Mouse (Mus musculus): ENCODE results near the gene Trp53. TPM values are rescaled to one million over a fixed set of nuclear protein-coding genes. Genes with fewer than 3 reads are reported as not detected.
A peak's percentile ranks its signal among the peaks of the same experiment; 100 is the strongest.
"Not testable (repeated sequence)": the region's sequence is repeated elsewhere in the genome, so short reads cannot be mapped to it uniquely, and the experiment has no call there.

Trp53 gene
- polyA plus RNA-seq, 1 experiment from 2014 or later, result 166 TPM

GRCm38 (mm10) chr11:69606491-69606795, 26.3 kb downstream of the Trp53 start:
- Histone ChIP-seq H3K4me3 (peak overlapping the region; percentile 76), H3K27me3 (ENCODE audit: insufficient read depth, poor library complexity, severe bottlenecking) (peaks cover 29% of the 10 kb centered on the region), H3K36me3 (no peaks in the 10 kb centered on the region), H3K27ac (peak overlapping the region; percentile 71), H3K9me3 (no peaks in the 10 kb centered on the region), H3K4me1 (replicated peaks) (peaks cover 32% of the 10 kb centered on the region)
- 68% methylated on average over 2 of the region's 2 CpGs for WGBS
- no peak for DNase-seq (ENCODE audit: low spot score)

GRCm38 (mm10) chr11:69606832-69607231, 26.7 kb downstream of the Trp53 start:
- Histone ChIP-seq H3K27ac (no peak overlapping the region), H3K27me3 (ENCODE audit: insufficient read depth, poor library complexity, severe bottlenecking) (peaks cover 29% of the 10 kb centered on the region), H3K9me3 (no peaks in the 10 kb centered on the region), H3K36me3 (no peaks in the 10 kb centered on the region), H3K4me3 (no peak overlapping the region; the same call in 1 of the 2 replicates), H3K4me1 (replicated peaks) (peaks cover 28% of the 10 kb centered on the region)
- DNase-seq (ENCODE audit: low spot score), result no peak
- WGBS, result 83% methylated on average over 2 of the region's 2 CpGs

GRCm38 (mm10) chr11:69608525-69608924, 28.4 kb downstream of the Trp53 start:
- H3K27ac ChIP-seq, result peak overlapping the region; percentile 24; the same call in 1 of the 2 replicates
- H3K4me3 ChIP-seq, result no peak overlapping the region
- WGBS, result 96% methylated on average over 3 of the region's 3 CpGs

GRCm38 (mm10) chr11:69609416-69609815, 29.3 kb downstream of the Trp53 start:
- DNase-seq (ENCODE audit: low spot score), result no peak
- 59% methylated on average over 7 of the region's 7 CpGs for WGBS
- H3K27me3 ChIP-seq (ENCODE audit: insufficient read depth, poor library complexity, severe bottlenecking), result peaks cover 11% of the 10 kb centered on the region
- no peaks in the 10 kb centered on the region for H3K9me3 ChIP-seq
- no peak overlapping the region for H3K27ac ChIP-seq
- no peaks in the 10 kb centered on the region for H3K36me3 ChIP-seq
- peaks cover 26% of the 10 kb centered on the region for H3K4me1 ChIP-seq (replicated peaks)
- no peak overlapping the region for H3K4me3 ChIP-seq

More at GRCm38 (mm10) chr11:69608525-69608924, 28.4 kb downstream of the Trp53 start:
- DNase-seq (ENCODE audit: low spot score), result no peak
- no peaks in the 10 kb centered on the region for H3K9me3 ChIP-seq
- peaks cover 31% of the 10 kb centered on the region for H3K4me1 ChIP-seq (replicated peaks)
- no peaks in the 10 kb centered on the region for H3K36me3 ChIP-seq
- H3K27me3 ChIP-seq (ENCODE audit: insufficient read depth, poor library complexity, severe bottlenecking), result peaks cover 20% of the 10 kb centered on the region

- WGBS, result 63% methylated on average over 4 of the region's 4 CpGs
- Histone ChIP-seq H3K4me1 (replicated peaks) (peaks cover 15% of the 10 kb centered on the region), H3K9me3 (no peaks in the 10 kb centered on the region), H3K27me3 (ENCODE audit: insufficient read depth, poor library complexity, severe bottlenecking) (peaks cover 13% of the 10 kb centered on the region; the same call in 1 of the 2 replicates), H3K36me3 (no peaks in the 10 kb centered on the region), H3K27ac (no peak overlapping the region), H3K4me3 (no peak overlapping the region)
- DNase-seq (ENCODE audit: low spot score), result no peak
These were observed 30.7 kb downstream of the Trp53 start for GRCm38 (mm10) chr11:69610899-69611298.

GRCm38 (mm10) chr11:69613553-69614256, 33.5 kb downstream of the Trp53 start:
- Histone ChIP-seq H3K27me3 (ENCODE audit: insufficient read depth, poor library complexity, severe bottlenecking) (peaks cover 17% of the 10 kb centered on the region; the same call in 1 of the 2 replicates), H3K9me3 (no peaks in the 10 kb centered on the region), H3K36me3 (no peaks in the 10 kb centered on the region), H3K27ac (peak overlapping the region; percentile 82), H3K4me1 (replicated peaks) (peaks cover 9% of the 10 kb centered on the region), H3K4me3 (peak overlapping the region; percentile 34)
- 9% methylated on average over 19 of the region's 19 CpGs for WGBS
- DNase-seq (ENCODE audit: low spot score), result peak; percentile 88

GRCm38 (mm10) chr11:69614257-69614588, 34.1 kb downstream of the Trp53 start:
- H3K4me3 ChIP-seq, result peak overlapping the region; percentile 34
- 48% methylated on average over 11 of the region's 11 CpGs for WGBS
- H3K36me3 ChIP-seq, result not testable (repeated sequence)

GRCm38 (mm10) chr11:69616781-69617180, 36.6 kb downstream of the Trp53 start:
- Histone ChIP-seq H3K36me3 (no peaks in the 10 kb centered on the region), H3K4me3 (no peak overlapping the region), H3K9me3 (no peaks in the 10 kb centered on the region), H3K27ac (no peak overlapping the region), H3K4me1 (replicated peaks) (peaks cover 14% of the 10 kb centered on the region), H3K27me3 (ENCODE audit: insufficient read depth, poor library complexity, severe bottlenecking) (peaks cover 17% of the 10 kb centered on the region; the same call in 1 of the 2 replicates)
- no peak for DNase-seq (ENCODE audit: low spot score)
- 55% methylated on average over 10 of the region's 10 CpGs for WGBS

More at GRCm38 (mm10) chr11:69614257-69614588, 34.1 kb downstream of the Trp53 start:
- not testable (repeated sequence) for DNase-seq (ENCODE audit: low spot score); H3K27ac ChIP-seq; H3K9me3 ChIP-seq; H3K4me1 ChIP-seq (replicated peaks)
- peaks cover 17% of the 10 kb centered on the region; the same call in 1 of the 2 replicates for H3K27me3 ChIP-seq (ENCODE audit: insufficient read depth, poor library complexity, severe bottlenecking)

- WGBS, result 73% methylated on average over 5 of the region's 5 CpGs
- no peak for DNase-seq (ENCODE audit: low spot score)
- no peak within 1 kb of the TSS for H3K27ac ChIP-seq
- H3K9me3 ChIP-seq, result no peaks in the 10 kb centered on the region
- H3K36me3 ChIP-seq, result no peaks in the 10 kb centered on the region
- H3K27me3 ChIP-seq (ENCODE audit: insufficient read depth, poor library complexity, severe bottlenecking), result peaks cover 17% of the 10 kb centered on the region; the same call in 1 of the 2 replicates
- peaks cover 24% of the 10 kb centered on the region for H3K4me1 ChIP-seq (replicated peaks)
- no peak within 1 kb of the TSS for H3K4me3 ChIP-seq
These were observed 37.6 kb downstream of the Trp53 start, which contains the start of gene Shbg for GRCm38 (mm10) chr11:69617805-69618204. Gene Shbg (minus strand): TSS chr11:69617905.

- Histone ChIP-seq H3K27me3 (ENCODE audit: insufficient read depth, poor library complexity, severe bottlenecking) (peaks cover 8% of the 10 kb centered on the region; the same call in 1 of the 2 replicates), H3K4me1 (replicated peaks) (peaks cover 22% of the 10 kb centered on the region), H3K4me3 (no peak overlapping the region), H3K36me3 (no peaks in the 10 kb centered on the region), H3K27ac (no peak overlapping the region), H3K9me3 (no peaks in the 10 kb centered on the region)
- 85% methylated on average over 7 of the region's 7 CpGs for WGBS
- DNase-seq (ENCODE audit: low spot score), result no peak
These were observed 40.4 kb downstream of the Trp53 start for GRCm38 (mm10) chr11:69620394-69621081.

GRCm38 (mm10) chr11:69621571-69622268, 41.6 kb downstream of the Trp53 start, which contains the start of gene Sat2:
Gene Sat2 (plus strand): TSS chr11:69622024.
- peak within 1 kb of the TSS; percentile 64 for H3K4me3 ChIP-seq
- H3K36me3 ChIP-seq, result no peaks in the 10 kb centered on the region
- H3K9me3 ChIP-seq, result no peaks in the 10 kb centered on the region
- DNase-seq (ENCODE audit: low spot score), result peak; percentile 87
- H3K27ac ChIP-seq, result peak within 1 kb of the TSS; percentile 94
- 1% methylated on average over 20 of the region's 20 CpGs for WGBS
- peaks cover 22% of the 10 kb centered on the region for H3K4me1 ChIP-seq (replicated peaks)
- no peaks in the 10 kb centered on the region for H3K27me3 ChIP-seq (ENCODE audit: insufficient read depth, poor library complexity, severe bottlenecking)

- Histone ChIP-seq H3K9me3 (no peaks in the 10 kb centered on the region), H3K4me1 (replicated peaks) (peaks cover 22% of the 10 kb centered on the region), H3K36me3 (no peaks in the 10 kb centered on the region), H3K27me3 (ENCODE audit: insufficient read depth, poor library complexity, severe bottlenecking) (no peaks in the 10 kb centered on the region), H3K27ac (peak overlapping the region; percentile 94), H3K4me3 (peak overlapping the region; percentile 64)
- no peak for DNase-seq (ENCODE audit: low spot score)
- 52% methylated on average over 6 of the region's 6 CpGs for WGBS
These were observed 42.2 kb downstream of the Trp53 start for GRCm38 (mm10) chr11:69622406-69622805.
